Mouse (Mus musculus) right cerebral cortex, postnatal 25 days (tissue): ENCODE measurements around the gene Trib3.
"Not testable (repeated sequence)": the region's sequence is repeated elsewhere in the genome, so short reads cannot be mapped to it uniquely, and the experiment has no call there.

Experiments used
- DNase-seq: peaks from one replicate; pipeline ENCODE4 v3.0.0; 2022

The Trib3 gene

GRCm38 (mm10) chr2:152343329-152344213 lies at the start of gene Trib3:
Gene Trib3 (minus strand): TSS chr2:152344032.
- DNase-seq = peak; percentile 56

GRCm38 (mm10) chr2:152393225-152394017 lies 49.6 kb upstream of the Trib3 start:
- DNase-seq = no peak

- DNase-seq = peak; percentile 18
Observed at GRCm38 (mm10) chr2:152392786-152393185, 49.0 kb upstream of the Trib3 start.

- no peak for DNase-seq
Observed at GRCm38 (mm10) chr2:152384191-152384590, 40.4 kb upstream of the Trib3 start.

- peak; percentile 63 for DNase-seq
Observed at GRCm38 (mm10) chr2:152376345-152376741, 32.5 kb upstream of the Trib3 start, which contains the start of gene Nrsn2. Gene Nrsn2 (minus strand): TSS chr2:152376638.

- DNase-seq = peak; percentile 64
Observed at GRCm38 (mm10) chr2:152375652-152376344, 32.0 kb upstream of the Trib3 start.

GRCm38 (mm10) chr2:152373547-152373946 lies 29.7 kb upstream of the Trib3 start:
- DNase-seq = no peak

- DNase-seq = no peak
Observed at GRCm38 (mm10) chr2:152372661-152373060, 28.8 kb upstream of the Trib3 start.

GRCm38 (mm10) chr2:152372104-152372503 lies 28.3 kb upstream of the Trib3 start:
- DNase-seq = no peak

GRCm38 (mm10) chr2:152368532-152369140 lies 24.8 kb upstream of the Trib3 start:
- DNase-seq = no peak

- DNase-seq = no peak
Observed at GRCm38 (mm10) chr2:152367917-152368316, 24.1 kb upstream of the Trib3 start.

GRCm38 (mm10) chr2:152363245-152364147 lies 19.7 kb upstream of the Trib3 start:
- peak; percentile 63 for DNase-seq

GRCm38 (mm10) chr2:152361193-152361592 lies 17.4 kb upstream of the Trib3 start:
- DNase-seq = no peak

- DNase-seq = no peak
Observed at GRCm38 (mm10) chr2:152360271-152360775, 16.5 kb upstream of the Trib3 start.

GRCm38 (mm10) chr2:152359616-152360015 lies 15.8 kb upstream of the Trib3 start:
- DNase-seq = no peak

GRCm38 (mm10) chr2:152358977-152359376 lies 15.1 kb upstream of the Trib3 start:
- DNase-seq = not testable (repeated sequence)

- DNase-seq = no peak
Observed at GRCm38 (mm10) chr2:152357254-152357653, 13.4 kb upstream of the Trib3 start.

- DNase-seq = peak; percentile 32
Observed at GRCm38 (mm10) chr2:152349842-152350540, 6.2 kb upstream of the Trib3 start.

- DNase-seq = no peak
Observed at GRCm38 (mm10) chr2:152349205-152349604, 5.4 kb upstream of the Trib3 start.

GRCm38 (mm10) chr2:152347722-152348121 lies 3.9 kb upstream of the Trib3 start:
- DNase-seq = no peak
